Mouse (Mus musculus): ENCODE measurements around the gene Myrip. TPM values are rescaled to one million over a fixed set of nuclear protein-coding genes. Genes with fewer than 3 reads are reported as not detected.
"Not testable (repeated sequence)": the region's sequence is repeated elsewhere in the genome, so short reads cannot be mapped to it uniquely, and the experiment has no call there.

The Myrip gene
- polyA plus RNA-seq (2014; fragmentation: Nextera tagmentation; extraction: Ambion mirVana): 0.68 and 0.72 TPM in 2 replicates

DNA sequence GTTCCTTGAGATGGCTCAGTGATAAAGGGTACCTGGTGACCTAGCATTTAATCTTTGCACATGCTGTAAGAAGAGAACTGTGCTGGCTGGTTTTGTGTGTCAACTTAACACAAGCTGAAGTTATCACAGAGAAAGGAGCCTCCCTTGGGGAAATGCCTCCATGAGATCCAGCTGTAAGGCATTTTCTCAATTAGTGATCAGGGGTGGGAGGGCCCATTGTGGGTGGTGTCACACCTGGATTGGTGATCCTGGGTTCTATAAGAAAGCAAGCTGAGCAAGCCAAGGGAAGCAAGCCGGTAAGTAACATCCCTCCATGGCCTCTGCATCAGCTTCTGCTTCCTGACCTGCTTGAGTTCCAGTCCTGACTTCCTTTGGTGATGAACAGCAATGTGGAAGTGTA is at the start of gene Myrip:
Myrip (plus strand) TSS at position 301 of the 400 bp plus-strand sequence.
- not testable (repeated sequence) for H3K4me2 ChIP-seq (ENCODE audit: low read depth, low read length); H3K4me1 ChIP-seq (ENCODE audit: control insufficient read depth, insufficient read depth, low read length); H3K27ac ChIP-seq (replicated peaks; ENCODE audit: low read depth, low read length); H3K9ac ChIP-seq (ENCODE audit: low read depth, low read length); H3K36me3 ChIP-seq (ENCODE audit: control insufficient read depth, insufficient read depth, low read length); H3K4me3 ChIP-seq (ENCODE audit: low read depth, low read length); DNase-seq (ENCODE audit: low spot score); H3K9me3 ChIP-seq (ENCODE audit: control insufficient read depth, low read length); ATAC-seq (ENCODE audit: low read depth)
- 80% methylated on average over 1 of the region's 1 CpGs for WGBS
- H3K27me3 ChIP-seq (replicated peaks; ENCODE audit: control insufficient read depth, insufficient read depth, low read length): peaks cover 45% of the 10 kb centered on the region

DNA sequence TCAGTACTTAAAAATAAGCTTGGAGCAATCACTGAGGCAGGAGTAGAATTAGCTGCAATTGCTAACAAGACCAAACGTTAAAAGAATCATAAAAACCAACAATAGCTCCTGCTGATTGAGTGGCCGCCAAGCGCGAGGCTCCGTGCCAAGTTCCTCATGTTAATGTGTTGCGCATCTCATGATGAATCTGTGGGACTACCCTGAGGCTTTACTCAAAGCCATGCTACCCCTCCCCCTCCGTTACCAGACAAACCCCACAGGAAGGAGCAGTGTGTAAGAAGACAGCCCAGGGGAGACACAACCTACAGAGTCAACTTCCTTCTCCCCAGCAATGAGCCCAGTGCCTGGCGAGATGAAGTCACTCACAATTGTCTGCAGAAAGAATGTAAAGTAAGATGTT is 41.5 kb upstream of the Myrip start:
- Histone ChIP-seq H3K27ac (replicated peaks; ENCODE audit: low read depth, low read length) (no peak overlapping the region), H3K9ac (ENCODE audit: low read depth, low read length) (no peak overlapping the region), H3K4me1 (ENCODE audit: control insufficient read depth, insufficient read depth, low read length) (no peaks in the 10 kb centered on the region), H3K36me3 (ENCODE audit: control insufficient read depth, insufficient read depth, low read length) (no peaks in the 10 kb centered on the region), H3K27me3 (replicated peaks; ENCODE audit: control insufficient read depth, insufficient read depth, low read length) (no peaks in the 10 kb centered on the region), H3K4me3 (ENCODE audit: low read depth, low read length) (no peak overlapping the region), H3K4me2 (ENCODE audit: low read depth, low read length) (no peak overlapping the region), H3K9me3 (ENCODE audit: control insufficient read depth, low read length) (no peaks in the 10 kb centered on the region)
- 63% methylated on average over 8 of the region's 8 CpGs for WGBS
- ATAC-seq (ENCODE audit: low read depth): peak; percentile 76
- peak; percentile 67 for DNase-seq (ENCODE audit: low spot score)

DNA sequence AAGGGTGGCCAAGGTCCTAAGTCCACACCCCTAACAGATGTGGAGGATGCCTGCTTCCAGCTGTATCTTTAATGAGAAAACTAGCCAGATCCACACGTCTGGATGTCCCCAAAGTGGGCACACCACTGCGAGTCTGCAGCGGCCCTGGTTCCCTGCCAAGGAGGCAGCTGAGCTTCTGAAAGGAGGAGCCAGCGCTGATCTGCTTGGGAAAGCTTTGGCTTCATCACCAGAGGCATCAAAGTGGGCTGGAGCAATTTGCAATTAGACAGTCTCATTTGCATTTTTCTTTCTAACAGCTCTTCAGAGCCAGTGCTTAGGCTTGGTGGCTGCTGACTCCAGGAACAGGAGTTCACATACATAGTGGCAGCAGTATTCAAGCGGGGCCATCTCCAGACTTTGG is 37.3 kb upstream of the Myrip start:
- peak; percentile 23 for DNase-seq (ENCODE audit: low spot score)
- no peaks in the 10 kb centered on the region for H3K27me3 ChIP-seq (replicated peaks; ENCODE audit: control insufficient read depth, insufficient read depth, low read length)

DNA sequence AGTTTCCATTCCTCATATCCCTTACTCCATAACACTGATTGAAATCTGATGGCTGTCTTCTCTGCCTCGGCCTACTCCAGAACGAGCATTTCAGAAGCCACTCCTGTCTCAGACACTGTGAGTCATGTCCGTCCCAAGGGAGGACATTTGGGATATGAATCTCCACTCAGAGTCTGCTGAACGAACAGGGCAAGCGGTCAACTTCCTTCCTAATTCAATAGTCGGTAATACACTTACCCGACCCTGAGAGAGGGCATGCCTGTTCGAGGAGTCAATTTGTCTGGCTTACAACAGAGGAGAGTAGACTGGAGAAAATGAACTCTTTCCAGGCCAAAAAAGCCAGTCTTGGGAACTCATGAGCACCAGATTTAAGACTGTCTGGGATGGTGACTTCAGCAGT is 28.2 kb upstream of the Myrip start:
- 57% methylated on average over 8 of the region's 8 CpGs for WGBS
- H3K27ac ChIP-seq (replicated peaks; ENCODE audit: low read depth, low read length): no peak overlapping the region

More for the DNA sequence above, 37.3 kb upstream of the Myrip start:
- Histone ChIP-seq H3K27ac (replicated peaks; ENCODE audit: low read depth, low read length) (no peak overlapping the region), H3K4me1 (ENCODE audit: control insufficient read depth, insufficient read depth, low read length) (no peaks in the 10 kb centered on the region), H3K4me3 (ENCODE audit: low read depth, low read length) (no peak overlapping the region), H3K36me3 (ENCODE audit: control insufficient read depth, insufficient read depth, low read length) (no peaks in the 10 kb centered on the region), H3K4me2 (ENCODE audit: low read depth, low read length) (no peak overlapping the region), H3K9ac (ENCODE audit: low read depth, low read length) (no peak overlapping the region), H3K9me3 (ENCODE audit: control insufficient read depth, low read length) (no peaks in the 10 kb centered on the region)
- no peak for ATAC-seq (ENCODE audit: low read depth)
- 53% methylated on average over 5 of the region's 5 CpGs for WGBS

DNA sequence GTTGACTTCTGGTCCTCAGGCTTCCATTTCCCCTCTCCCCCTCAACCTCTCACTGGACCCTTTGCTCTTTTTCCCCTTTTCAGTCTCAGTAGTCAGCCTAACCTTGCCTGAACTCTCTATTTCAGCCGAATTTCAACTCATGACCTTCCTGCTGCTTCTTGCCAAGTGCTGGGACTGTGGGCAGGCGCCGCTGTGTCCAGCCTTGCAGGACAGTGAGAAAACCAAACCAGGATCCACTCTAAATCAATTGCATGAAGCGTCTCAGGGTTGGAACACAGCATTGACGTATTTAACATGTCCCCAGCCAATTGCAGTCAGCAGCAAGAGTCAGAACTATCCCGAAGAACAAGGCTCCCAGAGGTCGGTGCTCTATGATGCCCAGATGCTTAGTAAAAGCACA is 26.1 kb upstream of the Myrip start:
- no peaks in the 10 kb centered on the region for H3K27me3 ChIP-seq (replicated peaks; ENCODE audit: control insufficient read depth, insufficient read depth, low read length)
- no peak overlapping the region for H3K4me3 ChIP-seq (ENCODE audit: low read depth, low read length)
- no peaks in the 10 kb centered on the region for H3K4me1 ChIP-seq (ENCODE audit: control insufficient read depth, insufficient read depth, low read length)
- no peak for ATAC-seq (ENCODE audit: low read depth)
- no peak overlapping the region for H3K9ac ChIP-seq (ENCODE audit: low read depth, low read length)
- WGBS: 72% methylated on average over 7 of the region's 7 CpGs
- H3K27ac ChIP-seq (replicated peaks; ENCODE audit: low read depth, low read length): no peak overlapping the region
- H3K4me2 ChIP-seq (ENCODE audit: low read depth, low read length): no peak overlapping the region
- no peaks in the 10 kb centered on the region for H3K36me3 ChIP-seq (ENCODE audit: control insufficient read depth, insufficient read depth, low read length)
- DNase-seq (ENCODE audit: low spot score): no peak
- no peaks in the 10 kb centered on the region for H3K9me3 ChIP-seq (ENCODE audit: control insufficient read depth, low read length)

More for the DNA sequence above, 28.2 kb upstream of the Myrip start:
- Histone ChIP-seq H3K4me3 (ENCODE audit: low read depth, low read length) (no peak overlapping the region), H3K36me3 (ENCODE audit: control insufficient read depth, insufficient read depth, low read length) (no peaks in the 10 kb centered on the region), H3K9ac (ENCODE audit: low read depth, low read length) (no peak overlapping the region), H3K4me2 (ENCODE audit: low read depth, low read length) (no peak overlapping the region), H3K9me3 (ENCODE audit: control insufficient read depth, low read length) (no peaks in the 10 kb centered on the region), H3K4me1 (ENCODE audit: control insufficient read depth, insufficient read depth, low read length) (no peaks in the 10 kb centered on the region), H3K27me3 (replicated peaks; ENCODE audit: control insufficient read depth, insufficient read depth, low read length) (no peaks in the 10 kb centered on the region)
- no peak for DNase-seq (ENCODE audit: low spot score)
- no peak for ATAC-seq (ENCODE audit: low read depth)

DNA sequence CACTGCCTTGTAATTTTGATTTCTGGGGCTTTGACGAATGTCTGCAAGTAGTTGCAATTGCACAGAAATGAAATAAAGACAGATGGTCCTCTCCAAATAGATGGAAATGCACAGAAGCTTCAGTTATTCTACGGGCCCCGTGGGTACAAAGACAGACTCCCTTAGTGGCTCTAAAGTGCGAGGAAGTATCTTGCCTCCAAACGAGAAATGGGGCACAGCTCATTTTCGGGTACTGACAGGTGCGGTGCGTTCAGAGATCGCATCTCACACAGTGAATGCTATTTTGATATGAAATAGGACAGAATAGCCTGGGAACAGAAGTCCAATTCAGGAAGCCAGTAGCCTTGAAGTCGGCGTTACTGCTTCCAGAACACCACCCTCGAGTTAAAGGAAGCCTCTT is 20.2 kb upstream of the Myrip start:
- ATAC-seq (ENCODE audit: low read depth): no peak
- no peak overlapping the region for H3K27ac ChIP-seq (replicated peaks; ENCODE audit: low read depth, low read length)
- no peak overlapping the region for H3K4me2 ChIP-seq (ENCODE audit: low read depth, low read length)
- no peaks in the 10 kb centered on the region for H3K27me3 ChIP-seq (replicated peaks; ENCODE audit: control insufficient read depth, insufficient read depth, low read length)
- 88% methylated on average over 12 of the region's 12 CpGs for WGBS
- H3K4me1 ChIP-seq (ENCODE audit: control insufficient read depth, insufficient read depth, low read length): no peaks in the 10 kb centered on the region
- H3K9me3 ChIP-seq (ENCODE audit: control insufficient read depth, low read length): no peaks in the 10 kb centered on the region
- H3K4me3 ChIP-seq (ENCODE audit: low read depth, low read length): no peak overlapping the region
- H3K36me3 ChIP-seq (ENCODE audit: control insufficient read depth, insufficient read depth, low read length): no peaks in the 10 kb centered on the region
- H3K9ac ChIP-seq (ENCODE audit: low read depth, low read length): no peak overlapping the region
- no peak for DNase-seq (ENCODE audit: low spot score)

DNA sequence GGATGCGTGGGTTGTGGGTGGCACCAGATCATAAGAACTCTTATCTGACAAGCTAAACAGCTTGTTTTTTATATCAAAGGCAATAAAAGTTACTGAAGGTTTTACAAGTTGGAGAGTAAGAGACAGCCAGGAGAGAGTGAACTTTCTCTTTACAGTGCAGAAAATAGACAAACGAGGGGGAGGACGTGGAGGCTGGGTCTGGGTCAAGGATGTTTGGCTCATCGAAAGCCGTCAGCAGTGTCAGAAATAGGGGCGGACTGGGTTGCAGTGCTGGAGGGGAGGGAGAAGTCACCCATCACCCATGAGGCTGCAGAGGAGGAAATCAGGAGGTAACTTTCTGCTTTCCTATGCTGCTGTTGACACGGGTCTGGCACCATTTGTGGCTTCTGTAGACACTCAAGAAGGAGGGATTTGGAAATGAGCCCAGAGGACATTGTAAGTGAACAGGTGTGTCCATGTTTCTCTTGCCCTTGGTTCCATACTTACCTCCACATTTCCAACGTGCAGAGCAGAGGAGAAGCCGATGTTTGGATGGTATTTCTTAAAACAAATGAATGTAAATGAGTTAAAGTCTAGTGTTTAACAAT is 18.8 kb upstream of the Myrip start:
- no peaks in the 10 kb centered on the region for H3K36me3 ChIP-seq (ENCODE audit: control insufficient read depth, insufficient read depth, low read length)
- no peaks in the 10 kb centered on the region for H3K27me3 ChIP-seq (replicated peaks; ENCODE audit: control insufficient read depth, insufficient read depth, low read length)
- ATAC-seq (ENCODE audit: low read depth) (no peak), DNase-seq (ENCODE audit: low spot score) (no peak)
- WGBS: 68% methylated on average over 9 of the region's 9 CpGs
- no peak overlapping the region for H3K4me3 ChIP-seq (ENCODE audit: low read depth, low read length)
- H3K9me3 ChIP-seq (ENCODE audit: control insufficient read depth, low read length): no peaks in the 10 kb centered on the region
- no peak overlapping the region for H3K27ac ChIP-seq (replicated peaks; ENCODE audit: low read depth, low read length)
- no peaks in the 10 kb centered on the region for H3K4me1 ChIP-seq (ENCODE audit: control insufficient read depth, insufficient read depth, low read length)
- H3K9ac ChIP-seq (ENCODE audit: low read depth, low read length): no peak overlapping the region
- H3K4me2 ChIP-seq (ENCODE audit: low read depth, low read length): no peak overlapping the region

DNA sequence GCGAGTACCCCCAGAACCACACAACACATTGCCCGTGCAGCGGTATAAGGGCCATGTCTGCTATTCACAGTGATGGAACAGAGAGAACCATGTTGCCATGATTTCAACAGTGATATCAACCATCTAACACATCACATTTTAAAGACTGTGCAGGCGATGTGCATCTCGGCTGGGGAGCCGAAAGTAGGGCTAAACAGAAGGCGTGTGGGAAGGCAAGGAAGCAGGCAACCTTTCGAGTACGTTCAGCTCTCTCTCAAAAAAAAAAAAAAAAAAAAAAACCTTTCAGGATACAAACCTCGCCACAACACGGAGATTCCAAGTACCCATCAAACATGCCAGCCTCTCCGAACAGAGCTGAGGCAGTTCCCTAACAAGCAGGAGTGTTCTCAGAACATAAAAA is 17.8 kb upstream of the Myrip start:
- Histone ChIP-seq H3K9me3 (ENCODE audit: control insufficient read depth, low read length) (no peaks in the 10 kb centered on the region), H3K4me1 (ENCODE audit: control insufficient read depth, insufficient read depth, low read length) (no peaks in the 10 kb centered on the region), H3K9ac (ENCODE audit: low read depth, low read length) (no peak overlapping the region), H3K4me2 (ENCODE audit: low read depth, low read length) (no peak overlapping the region), H3K36me3 (ENCODE audit: control insufficient read depth, insufficient read depth, low read length) (no peaks in the 10 kb centered on the region), H3K27me3 (replicated peaks; ENCODE audit: control insufficient read depth, insufficient read depth, low read length) (no peaks in the 10 kb centered on the region), H3K27ac (replicated peaks; ENCODE audit: low read depth, low read length) (no peak overlapping the region), H3K4me3 (ENCODE audit: low read depth, low read length) (no peak overlapping the region)
- DNase-seq (ENCODE audit: low spot score) (no peak), ATAC-seq (ENCODE audit: low read depth) (no peak)
- WGBS: 89% methylated on average over 12 of the region's 12 CpGs

DNA sequence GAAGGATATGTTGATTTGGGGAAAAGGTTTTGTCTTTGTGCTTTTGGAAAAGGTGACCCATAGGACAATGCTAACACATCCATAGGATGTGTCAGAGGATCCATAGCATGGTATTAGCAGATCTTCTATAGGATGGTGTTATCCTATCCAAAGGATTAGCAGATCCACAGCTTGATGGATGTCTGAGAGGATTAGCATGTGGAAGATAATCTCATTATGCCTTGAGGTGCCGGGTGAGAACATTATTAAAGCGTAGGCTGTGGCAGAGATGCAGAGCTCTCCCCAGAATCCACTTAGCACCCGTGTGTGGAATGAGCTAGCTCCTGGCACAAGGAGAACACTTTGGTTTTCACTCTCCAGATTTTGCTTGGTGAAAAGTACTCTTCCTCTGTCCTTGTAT is 13.3 kb upstream of the Myrip start:
- peak; percentile 8 for DNase-seq (ENCODE audit: low spot score)

More for the DNA sequence above, 13.3 kb upstream of the Myrip start:
- Histone ChIP-seq H3K4me1 (ENCODE audit: control insufficient read depth, insufficient read depth, low read length) (no peaks in the 10 kb centered on the region), H3K9me3 (ENCODE audit: control insufficient read depth, low read length) (no peaks in the 10 kb centered on the region), H3K9ac (ENCODE audit: low read depth, low read length) (no peak overlapping the region), H3K27ac (replicated peaks; ENCODE audit: low read depth, low read length) (no peak overlapping the region), H3K36me3 (ENCODE audit: control insufficient read depth, insufficient read depth, low read length) (no peaks in the 10 kb centered on the region), H3K27me3 (replicated peaks; ENCODE audit: control insufficient read depth, insufficient read depth, low read length) (no peaks in the 10 kb centered on the region), H3K4me3 (ENCODE audit: low read depth, low read length) (no peak overlapping the region), H3K4me2 (ENCODE audit: low read depth, low read length) (no peak overlapping the region)
- no peak for ATAC-seq (ENCODE audit: low read depth)
- WGBS: 37% methylated on average over 3 of the region's 3 CpGs
